Mouse (Mus musculus) intestine, embryonic 16.5 days (tissue): ENCODE measurements around the gene Rsrp1. TPM values are rescaled to one million over a fixed set of nuclear protein-coding genes. Genes with fewer than 3 reads are reported as not detected.
A peak's percentile ranks its signal among the peaks of the same experiment; 100 is the strongest.

Source experiments
- ATAC-seq: fragments of 200-750 bp; cut with Nextera tagmentation; 2 replicates; pipeline ENCODE4 v1.8.0; 2017; ENCODE audit warnings: moderate TSS enrichment, moderate library complexity
- H3K27ac ChIP-seq: fragments of 300-500 bp; sonication (generic); 2 replicates; pipeline ENCODE4 v1.5.1; 2014; ENCODE audit warnings: mild to moderate bottlenecking, low read length
- H3K27me3 ChIP-seq: fragments of 300-500 bp; sonication (generic); replicated peaks from 2 replicates; pipeline ENCODE4 v1.6.1; 2014; ENCODE audit warnings: low read length, control low read depth, mixed read lengths; ENCODE audit not compliant: control insufficient read depth, insufficient read depth
- H3K36me3 ChIP-seq: fragments of 300-500 bp; sonication (generic); 2 replicates; pipeline ENCODE4 v1.6.1; 2014; ENCODE audit warnings: low read length, control low read depth; ENCODE audit not compliant: control insufficient read depth, insufficient read depth
- H3K4me1 ChIP-seq: fragments of 300-500 bp; sonication (generic); 2 replicates; pipeline ENCODE4 v1.6.1; 2014; ENCODE audit warnings: low read length, control low read depth, mixed read lengths; ENCODE audit not compliant: control insufficient read depth, insufficient read depth
- H3K4me2 ChIP-seq: fragments of 300-500 bp; sonication (generic); 2 replicates; pipeline ENCODE4 v1.6.1; 2014; ENCODE audit warnings: low read depth, low read length, control low read depth
- H3K4me3 ChIP-seq: fragments of 300-500 bp; sonication (generic); 2 replicates; pipeline ENCODE4 v1.5.1; 2014; ENCODE audit warnings: mild to moderate bottlenecking, low read length
- H3K9ac ChIP-seq: fragments of 300-500 bp; sonication (generic); 2 replicates; pipeline ENCODE4 v1.6.1; 2014; ENCODE audit warnings: low read depth, low read length
- H3K9me3 ChIP-seq: fragments of 300-500 bp; sonication (generic); 2 replicates; pipeline ENCODE4 v1.6.1; 2016; ENCODE audit warnings: low read length, control low read depth; ENCODE audit not compliant: control insufficient read depth
- WGBS: fragments of 180-500 bp; shearing (Covaris S2); extraction: QIAGEN DNeasy Blood & Tissue Kit; methylation state at CpG from one replicate; pipeline ENCODE4 v1.1.7; 2014; 5-methylcytosine and 5-hydroxymethylcytosine counted together
- polyA plus RNA-seq: library from polyadenylated mRNA; unstranded; fragments of >200 nt; fragmentation: Nextera tagmentation; extraction: Ambion mirVana; gene quantifications from 2 replicates; pipeline ENCODE4 v1.2.1, GENCODE M21; 2015

Gene Rsrp1
- polyA plus RNA-seq, 1 experiment from 2014 or later = 467 TPM

DNA sequence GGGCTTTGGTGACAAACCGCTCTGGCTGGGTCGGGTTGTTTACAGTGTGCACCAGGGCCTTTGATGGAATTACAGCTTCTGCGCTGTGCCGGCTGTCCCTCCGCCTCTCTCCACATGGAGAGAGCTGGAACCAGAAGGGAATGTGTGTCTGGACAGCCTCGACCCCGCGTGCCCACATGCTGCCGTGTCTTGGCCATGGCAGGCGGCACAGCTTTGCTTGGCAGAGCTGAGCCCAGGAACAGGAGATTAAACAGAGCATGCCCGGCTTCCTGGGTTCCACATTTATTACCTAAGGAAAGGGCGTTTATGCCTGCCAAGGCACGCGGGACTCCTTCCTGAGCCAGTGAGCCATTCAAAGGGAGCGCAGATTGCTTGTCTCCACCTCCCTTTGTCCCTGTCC, 31.1 kb downstream of the Rsrp1 start:
- Histone ChIP-seq H3K9ac (0 out of 2 replicates have a peak overlapping the region, but pooled peaks have one; percentile 8), H3K27me3 (no peaks in the 10 kb centered on the region), H3K4me1 (peaks cover 14% of the 10 kb centered on the region), H3K36me3 (no peaks in the 10 kb centered on the region), H3K4me2 (no peak overlapping the region), H3K9me3 (no peaks in the 10 kb centered on the region), H3K27ac (no peak overlapping the region), H3K4me3 (no peak overlapping the region)
- no peak for ATAC-seq
- WGBS = 12% methylated on average over 15 of the region's 15 CpGs

DNA sequence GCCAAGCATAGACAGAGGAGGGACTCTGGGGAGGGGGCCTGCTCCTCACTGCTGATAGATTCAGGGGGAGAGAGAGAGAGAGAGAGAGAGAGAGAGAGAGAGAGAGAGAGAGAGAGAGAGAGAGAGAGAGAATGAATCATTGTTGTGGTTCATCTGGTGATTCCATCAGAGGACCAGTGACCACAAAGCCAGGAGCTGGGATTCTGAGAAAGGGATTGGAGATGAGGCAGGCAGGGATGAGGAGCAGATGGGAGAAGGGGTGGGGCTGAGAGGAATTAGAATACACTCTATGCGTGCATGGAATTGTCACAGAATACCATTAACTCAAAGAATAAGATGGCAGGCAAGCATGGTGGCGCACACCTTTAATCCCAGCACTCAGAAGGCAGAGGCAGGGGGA, 31.8 kb downstream of the Rsrp1 start:
- Histone ChIP-seq H3K4me2 (no peak overlapping the region), H3K27me3 (no peaks in the 10 kb centered on the region), H3K9ac (no peak overlapping the region), H3K4me3 (no peak overlapping the region), H3K9me3 (no peaks in the 10 kb centered on the region), H3K4me1 (peaks cover 14% of the 10 kb centered on the region), H3K36me3 (no peaks in the 10 kb centered on the region), H3K27ac (no peak overlapping the region)
- no peak for ATAC-seq
- 94% methylated on average over 2 of the region's 2 CpGs for WGBS

DNA sequence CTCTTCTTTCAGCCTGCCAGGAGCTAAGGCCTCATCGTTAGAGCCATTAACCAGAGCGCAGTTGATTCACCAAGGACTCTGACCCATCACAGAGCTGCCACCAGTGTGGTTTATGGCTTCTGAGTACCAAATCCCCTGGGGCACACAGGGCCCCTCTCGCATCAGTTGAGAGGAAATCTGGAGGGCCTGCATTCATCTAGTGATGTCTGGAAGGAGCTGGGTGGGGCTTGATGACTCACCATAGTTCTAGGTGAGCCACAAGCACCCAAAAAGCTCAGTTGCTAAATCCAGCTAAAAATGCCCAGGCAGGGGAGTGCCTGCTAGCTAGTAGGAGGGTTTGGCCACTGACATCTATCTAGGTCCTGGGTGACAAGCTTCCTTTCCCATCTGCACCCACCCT, 32.5 kb downstream of the Rsrp1 start:
- H3K4me2 ChIP-seq = no peak overlapping the region
- ATAC-seq = peak; percentile 84
- H3K27ac ChIP-seq = peak overlapping the region; percentile 18; the same call in 1 of the 2 replicates
- no peaks in the 10 kb centered on the region for H3K9me3 ChIP-seq
- no peaks in the 10 kb centered on the region for H3K27me3 ChIP-seq
- no peak overlapping the region for H3K9ac ChIP-seq
- H3K4me1 ChIP-seq = peaks cover 8% of the 10 kb centered on the region
- H3K36me3 ChIP-seq = no peaks in the 10 kb centered on the region
- 42% methylated on average over 3 of the region's 3 CpGs for WGBS
- no peak overlapping the region for H3K4me3 ChIP-seq

DNA sequence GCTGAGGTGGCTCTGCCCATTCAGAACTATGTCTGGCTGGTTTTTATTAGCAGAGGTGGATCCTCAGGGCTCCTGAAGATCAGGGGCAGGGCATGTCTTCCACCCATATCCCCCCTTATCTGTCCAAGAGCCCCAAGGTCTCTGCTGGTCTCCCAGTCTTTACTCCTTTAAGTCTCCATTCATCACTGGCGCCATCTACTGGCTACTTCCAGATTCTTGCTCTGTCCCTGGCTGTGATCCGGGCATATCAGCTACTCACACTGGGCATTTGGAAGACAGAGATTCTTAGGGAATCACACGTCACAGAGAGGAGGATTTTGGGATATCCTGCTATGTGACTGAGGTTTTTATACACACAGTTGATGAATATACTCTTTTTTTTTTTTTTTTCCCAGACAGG, 32.9 kb downstream of the Rsrp1 start:
- ATAC-seq = peak; percentile 56
- Histone ChIP-seq H3K4me1 (peaks cover 7% of the 10 kb centered on the region), H3K27ac (peak overlapping the region; percentile 18; the same call in 1 of the 2 replicates), H3K27me3 (no peaks in the 10 kb centered on the region), H3K4me3 (no peak overlapping the region), H3K36me3 (no peaks in the 10 kb centered on the region), H3K9me3 (no peaks in the 10 kb centered on the region), H3K9ac (no peak overlapping the region), H3K4me2 (no peak overlapping the region)
- 28% methylated on average over 3 of the region's 3 CpGs for WGBS

DNA sequence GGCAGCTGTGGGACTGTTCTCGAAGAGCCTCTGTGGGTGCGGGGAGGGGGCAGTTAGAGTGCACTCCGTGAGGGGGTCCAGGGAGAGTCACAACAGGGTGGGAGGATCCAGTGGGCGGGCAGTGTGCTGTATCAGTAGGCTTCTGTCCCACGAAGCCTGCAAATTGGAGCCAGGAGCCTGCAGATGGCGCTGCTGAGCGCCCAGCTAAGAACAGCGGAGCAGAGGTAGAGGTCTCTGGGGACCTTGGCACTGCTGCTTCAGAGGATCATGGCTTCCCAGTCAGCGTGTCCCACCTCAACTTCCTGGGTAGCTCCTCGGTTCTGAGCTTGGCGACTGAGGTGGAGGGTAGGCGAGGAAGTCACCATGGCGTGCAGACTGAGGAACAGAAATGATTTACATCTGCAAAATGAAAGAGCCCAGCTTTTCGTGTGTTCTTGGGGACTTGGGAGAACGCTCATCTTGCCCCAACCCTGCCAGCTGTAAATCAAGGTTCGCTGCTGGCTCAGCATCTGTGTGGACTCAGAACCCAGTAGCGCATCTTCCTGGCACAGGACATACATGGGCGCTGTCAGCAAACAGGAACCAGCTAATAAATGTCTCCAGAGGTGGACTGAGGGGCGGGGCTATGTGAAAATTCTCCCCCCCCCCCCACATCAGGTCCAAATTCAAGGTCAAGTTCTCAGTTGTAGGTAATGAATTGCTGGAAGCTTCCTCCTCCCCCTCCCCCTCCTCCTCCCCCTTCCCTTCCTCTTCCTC, 39.8 kb downstream of the Rsrp1 start:
- ATAC-seq = no peak
- H3K4me3 ChIP-seq = 0 out of 2 replicates have a peak overlapping the region, but pooled peaks have one; percentile 20
- 24% methylated on average over 19 of the region's 19 CpGs for WGBS

DNA sequence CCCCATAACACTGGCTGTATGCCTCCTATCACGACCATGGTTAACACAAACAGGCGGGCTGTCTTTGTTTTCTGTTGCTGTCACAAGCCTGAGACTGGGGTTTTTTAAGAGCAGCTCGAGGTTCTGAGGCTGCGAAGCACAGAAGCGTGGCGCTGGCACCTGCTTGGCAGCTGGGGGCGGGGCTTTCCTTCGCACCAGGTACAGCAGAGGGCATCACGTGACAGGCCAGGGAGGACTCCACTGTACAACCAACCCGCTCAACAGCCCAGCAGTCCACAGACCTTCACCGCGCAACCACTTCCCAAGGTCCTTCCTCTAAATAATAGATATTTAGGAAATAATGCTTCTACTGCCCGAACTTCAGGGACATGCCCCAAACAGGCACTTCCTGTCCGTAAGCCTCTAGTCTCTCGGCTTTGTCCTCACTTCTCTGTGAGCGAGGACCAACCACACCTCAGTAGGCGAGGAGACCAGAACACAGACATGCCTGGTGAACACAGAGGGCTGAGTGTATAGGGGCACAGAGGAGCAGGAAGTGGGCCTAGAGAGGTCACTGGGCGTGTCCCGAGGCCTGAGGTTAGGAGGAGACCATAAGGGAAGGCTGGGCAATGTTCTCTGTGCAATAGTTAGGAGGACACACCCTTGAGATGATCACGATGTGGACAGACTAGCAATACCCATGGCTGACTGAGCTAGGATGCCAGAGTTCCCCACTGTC, 44.7 kb downstream of the Rsrp1 start:
- 73% methylated on average over 20 of the region's 20 CpGs for WGBS
- ATAC-seq = no peak
- no peak overlapping the region for H3K9ac ChIP-seq

More for the DNA sequence above, 39.8 kb downstream of the Rsrp1 start:
- H3K27me3 ChIP-seq = no peaks in the 10 kb centered on the region
- peaks cover 6% of the 10 kb centered on the region; the same call in 1 of the 2 replicates for H3K4me1 ChIP-seq
- peak overlapping the region; percentile 35 for H3K4me2 ChIP-seq
- 0 out of 2 replicates have a peak overlapping the region, but pooled peaks have one; percentile 11 for H3K9ac ChIP-seq
- H3K36me3 ChIP-seq = no peaks in the 10 kb centered on the region
- H3K27ac ChIP-seq = no peak overlapping the region; the same call in 1 of the 2 replicates
- no peaks in the 10 kb centered on the region for H3K9me3 ChIP-seq

DNA sequence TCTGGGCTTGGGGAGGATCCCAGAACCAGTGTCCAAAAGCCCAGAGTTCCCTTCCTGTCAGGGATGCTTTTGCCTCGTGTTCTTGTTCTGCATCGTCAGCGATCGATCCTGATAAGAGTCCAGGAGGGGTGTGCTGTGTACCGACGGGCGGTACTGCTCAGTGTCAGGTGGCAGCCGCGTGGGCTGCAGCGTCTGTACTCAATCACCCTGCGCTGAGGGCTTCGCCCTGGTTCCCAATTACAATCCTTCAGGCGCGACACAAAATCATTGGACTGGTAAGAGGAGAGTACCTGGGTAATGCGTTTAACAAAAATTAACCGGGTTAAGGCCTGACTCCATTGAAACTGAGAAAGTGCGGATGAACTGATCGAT, 45.2 kb downstream of the Rsrp1 start:
- Histone ChIP-seq H3K27ac (no peak overlapping the region), H3K36me3 (no peaks in the 10 kb centered on the region), H3K27me3 (no peaks in the 10 kb centered on the region), H3K4me1 (peaks cover 3% of the 10 kb centered on the region; the same call in 1 of the 2 replicates), H3K9ac (no peak overlapping the region), H3K4me3 (no peak overlapping the region), H3K4me2 (no peak overlapping the region), H3K9me3 (no peaks in the 10 kb centered on the region)
- whole genome bisulfite sequencing = 73% methylated on average over 18 of the region's 18 CpGs
- no peak for ATAC-seq

More for the DNA sequence above, 44.7 kb downstream of the Rsrp1 start:
- H3K4me3 ChIP-seq = no peak overlapping the region
- no peak overlapping the region for H3K4me2 ChIP-seq
- H3K36me3 ChIP-seq = no peaks in the 10 kb centered on the region
- no peaks in the 10 kb centered on the region for H3K27me3 ChIP-seq
- no peak overlapping the region for H3K27ac ChIP-seq
- no peaks in the 10 kb centered on the region for H3K9me3 ChIP-seq
- peaks cover 6% of the 10 kb centered on the region; the same call in 1 of the 2 replicates for H3K4me1 ChIP-seq

DNA sequence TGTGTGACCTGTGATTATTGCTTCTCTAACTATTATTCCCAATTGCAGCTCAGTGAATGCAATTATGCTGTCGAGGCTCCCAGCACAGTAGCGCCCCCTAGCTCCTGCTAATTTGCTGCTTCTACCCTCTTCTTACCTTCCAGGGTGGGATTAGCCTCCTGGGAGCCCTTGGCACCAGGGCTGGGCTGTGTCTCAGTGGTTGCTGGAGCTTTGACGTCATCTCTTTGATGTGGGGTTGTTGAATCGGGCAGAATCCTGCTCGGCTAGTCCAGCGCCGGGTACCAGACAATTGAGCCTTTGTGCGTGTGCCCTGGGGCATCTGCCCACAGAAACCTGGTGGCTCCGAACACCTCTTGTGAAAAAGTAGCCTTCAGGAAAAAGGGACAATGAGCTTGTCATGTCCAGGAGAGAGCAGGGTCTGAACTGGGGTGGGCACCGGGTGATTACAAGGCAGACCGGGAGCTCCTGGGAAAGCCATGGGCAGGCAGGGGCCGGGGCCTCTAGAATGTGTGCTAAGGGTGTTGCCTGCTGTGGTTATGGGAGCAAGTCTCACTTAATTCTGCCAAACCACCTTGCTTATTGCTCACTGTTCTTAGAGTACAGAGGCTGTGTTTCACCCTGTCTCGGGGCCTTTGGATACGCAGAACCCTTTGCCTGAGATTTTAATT, 52.0 kb downstream of the Rsrp1 start:
- WGBS = 26% methylated on average over 14 of the region's 14 CpGs
- Histone ChIP-seq H3K9me3 (no peaks in the 10 kb centered on the region), H3K27ac (0 out of 2 replicates have a peak overlapping the region, but pooled peaks have one; percentile 52), H3K27me3 (no peaks in the 10 kb centered on the region), H3K36me3 (no peaks in the 10 kb centered on the region), H3K4me1 (no peaks in the 10 kb centered on the region), H3K4me3 (no peak overlapping the region; the same call in 1 of the 2 replicates), H3K9ac (no peak overlapping the region), H3K4me2 (peak overlapping the region; percentile 36)
- ATAC-seq = peak; percentile 91

DNA sequence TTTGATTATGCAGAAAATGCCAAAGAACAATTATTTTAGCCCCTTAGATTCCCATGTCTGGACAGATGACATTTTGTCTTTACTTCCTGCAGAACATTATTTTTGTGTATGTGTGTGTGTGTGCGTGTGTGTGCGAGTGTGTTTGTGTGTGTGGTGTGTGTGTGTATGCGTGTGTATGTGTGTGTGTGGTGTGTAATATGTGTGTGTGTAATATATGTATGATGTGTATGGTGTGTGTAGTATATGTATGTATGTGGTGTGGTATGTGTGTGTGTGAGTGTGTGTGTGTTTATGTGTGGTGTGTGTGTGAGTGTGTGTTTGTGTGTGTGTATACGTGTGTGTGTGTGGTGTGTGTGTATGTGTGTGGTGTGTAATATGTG, 52.5 kb downstream of the Rsrp1 start:
- no peak for ATAC-seq

More for the DNA sequence above, 52.5 kb downstream of the Rsrp1 start:
- Histone ChIP-seq H3K27me3 (no peaks in the 10 kb centered on the region), H3K9me3 (no peaks in the 10 kb centered on the region), H3K9ac (no peak overlapping the region), H3K36me3 (no peaks in the 10 kb centered on the region), H3K4me3 (no peak overlapping the region), H3K4me1 (no peaks in the 10 kb centered on the region), H3K4me2 (no peak overlapping the region), H3K27ac (no peak overlapping the region)
- WGBS = 83% methylated on average over 4 of the region's 4 CpGs
